Mouse (Mus musculus): Measurements from ENCODE around the gene Gm10203. TPM values are rescaled to one million over a fixed set of nuclear protein-coding genes. Genes with fewer than 3 reads are reported as not detected.
"Not testable (repeated sequence)": the region's sequence is repeated elsewhere in the genome, so short reads cannot be mapped to it uniquely, and the experiment has no call there.

The Gm10203 gene
- total RNA-seq, 2 experiments from 2014 or later, result not detected

DNA sequence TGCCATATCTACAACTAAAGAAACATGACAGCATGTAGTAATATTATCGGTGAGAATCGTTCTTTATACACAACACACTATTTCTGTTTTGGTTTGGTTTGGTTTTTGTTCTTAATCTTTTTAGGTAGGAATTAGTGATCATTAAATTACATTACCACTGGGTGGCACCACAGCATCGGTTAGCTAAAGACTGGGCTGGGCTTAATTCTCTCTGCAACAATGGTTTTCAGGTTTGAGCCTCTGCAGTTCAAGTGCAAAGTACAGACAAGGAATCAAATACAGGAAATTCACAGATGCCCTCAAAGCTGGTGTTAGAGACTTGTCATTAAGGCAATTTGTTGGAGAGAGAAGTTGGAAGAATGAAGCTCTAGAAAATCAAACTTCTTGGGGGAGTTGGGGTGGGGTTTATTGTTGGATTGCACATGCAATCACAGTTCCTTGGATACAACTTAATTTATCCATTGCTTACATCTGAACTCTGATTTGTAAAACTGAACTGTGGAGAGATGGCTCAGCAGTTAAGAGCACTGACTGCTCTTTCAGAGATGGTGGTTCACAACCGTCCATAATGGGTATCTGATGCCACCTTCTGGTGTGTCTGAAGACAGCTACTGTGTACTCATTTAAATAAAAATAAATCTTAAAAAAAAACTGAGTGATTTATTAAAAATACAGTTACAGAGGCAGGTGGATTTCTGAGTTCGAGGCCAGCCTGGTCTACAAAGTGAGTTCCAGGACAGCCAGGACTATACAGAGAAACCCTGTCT, 2.5 kb downstream of the Gm10203 start:
- intact Hi-C loops (cut with DNase I), result loop anchor here (1.0 kb wide), 1 partner anchor 243 kb away; no protein-coding TSS in a partner anchor
- DNase-seq, result peak; percentile 21 to 56

DNA sequence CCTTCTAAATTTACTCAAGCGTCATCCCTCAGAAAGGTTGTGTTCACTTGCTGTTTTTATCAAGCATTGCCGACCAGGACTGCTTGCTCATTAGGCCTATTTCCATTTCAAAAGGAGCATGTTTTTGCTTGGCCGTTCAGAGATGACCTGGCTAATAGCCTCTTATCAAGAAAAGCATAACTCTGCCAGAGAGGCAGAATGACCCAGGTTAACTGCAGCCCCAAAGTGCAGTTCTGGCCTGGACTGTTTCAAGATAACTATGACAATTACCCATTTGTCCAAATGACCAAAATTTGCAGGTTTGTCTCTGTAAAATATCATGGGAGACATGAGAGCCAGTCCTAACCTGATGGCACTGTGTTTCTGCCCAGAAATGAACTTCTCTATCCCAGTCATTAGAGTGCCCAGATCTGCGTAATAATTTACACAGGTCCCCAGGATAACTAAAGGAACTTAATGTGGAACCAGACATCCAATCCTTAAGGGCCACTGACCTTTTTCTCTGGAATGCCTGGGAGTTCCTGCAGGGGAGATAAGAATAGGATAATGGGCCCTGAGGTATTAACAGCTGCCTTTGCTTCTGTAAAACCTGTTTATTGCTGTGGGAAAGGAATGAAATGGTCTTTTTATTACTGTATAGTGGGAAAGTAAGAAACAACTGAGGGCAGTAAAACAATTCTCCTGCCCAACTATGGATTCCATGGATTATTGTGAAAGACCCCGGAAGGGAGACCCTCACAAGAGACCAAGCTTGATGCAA, 4.6 kb downstream of the Gm10203 start:
- intact Hi-C loops (cut with DNase I), result no loop called here

DNA sequence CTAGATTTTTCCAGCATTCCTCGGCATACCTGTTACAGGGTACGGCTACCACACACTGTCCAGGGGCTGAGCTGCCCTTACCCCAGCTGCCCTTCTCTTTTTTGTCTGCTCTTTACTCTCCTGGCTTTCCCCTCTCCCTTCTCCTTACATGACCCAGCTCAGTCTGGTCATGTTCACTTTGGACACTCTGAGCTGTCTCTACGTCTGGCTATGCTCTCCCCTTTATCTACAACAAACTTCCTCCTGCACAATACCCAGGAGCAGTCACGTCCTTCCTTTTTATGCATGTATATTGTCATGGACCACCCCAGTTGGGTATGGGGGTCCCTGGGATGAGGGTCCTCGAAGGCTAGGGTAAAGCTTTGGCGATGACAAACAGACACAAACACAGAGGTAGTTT, 5.7 kb downstream of the Gm10203 start:
- no peak for DNase-seq
- intact Hi-C loops (cut with DNase I), result no loop called here

More for the DNA sequence above, 4.6 kb downstream of the Gm10203 start:
- no peak for DNase-seq

DNA sequence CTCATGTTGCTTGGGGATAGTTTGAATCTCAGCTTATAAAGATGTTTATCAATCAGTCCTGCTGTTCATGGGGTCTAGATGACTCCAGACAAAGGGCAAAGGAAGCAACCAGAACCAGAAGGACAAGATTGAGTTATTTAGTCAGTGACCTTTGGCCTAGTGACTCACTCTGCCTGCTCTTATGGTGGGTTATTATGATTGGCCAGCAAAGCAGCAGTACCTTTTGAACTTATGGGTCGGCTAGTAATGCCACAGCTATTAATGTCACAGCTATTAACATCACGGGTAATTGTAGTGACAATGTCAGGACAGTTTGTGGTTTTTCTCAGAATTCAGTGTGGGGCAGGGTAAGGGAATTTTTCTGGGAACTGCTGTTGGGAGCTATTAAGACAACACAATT, 8.0 kb downstream of the Gm10203 start:
- intact Hi-C loops (cut with DNase I), result no loop called here
- DNase-seq, result no peak

DNA sequence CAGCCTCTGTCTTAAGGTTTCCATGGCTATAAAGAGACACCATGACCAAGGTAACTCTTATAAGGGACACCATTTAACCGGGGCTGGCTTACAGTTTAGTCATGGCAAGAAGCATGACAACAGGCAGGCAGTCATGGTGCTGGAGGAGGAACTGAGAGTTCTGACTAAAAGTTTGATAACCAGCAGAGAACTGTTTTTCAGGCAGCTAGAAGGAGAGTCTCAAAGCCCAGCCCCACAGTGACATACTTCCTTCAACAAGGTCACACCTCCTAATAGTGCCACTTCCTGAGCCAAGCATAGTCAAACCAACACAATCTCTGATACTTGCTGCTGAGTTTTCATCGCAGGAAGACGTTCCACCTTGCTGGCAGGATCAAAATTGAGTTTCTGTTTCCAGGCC, 9.0 kb downstream of the Gm10203 start:
- intact Hi-C loops (cut with DNase I), result no loop called here
- DNase-seq, result no peak

DNA sequence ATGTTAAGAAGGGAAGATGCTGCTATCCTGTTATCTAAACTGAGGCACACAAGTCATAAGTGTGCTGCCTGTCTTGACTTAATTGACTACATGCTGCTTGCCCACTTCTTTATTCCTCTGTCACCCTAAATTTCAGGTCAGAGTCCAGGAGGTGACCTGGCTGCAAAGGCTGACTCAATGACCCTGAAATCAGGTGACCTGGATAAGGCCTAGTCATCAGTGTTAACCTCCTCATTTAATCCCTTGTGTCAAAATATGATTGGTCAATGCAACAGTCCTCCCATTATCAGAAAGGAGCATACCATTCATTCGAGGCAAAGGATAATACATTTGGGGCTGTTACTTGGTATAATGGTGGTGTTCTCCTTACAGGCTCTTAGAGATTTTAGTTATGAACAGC, 9.5 kb downstream of the Gm10203 start, which contains the start of gene Etfbkmt:
Gene Etfbkmt (plus strand): TSS at position 379 of the 400 bp plus-strand sequence.
- intact Hi-C loops (cut with DNase I), result no loop called here
- DNase-seq, result no peak

DNA sequence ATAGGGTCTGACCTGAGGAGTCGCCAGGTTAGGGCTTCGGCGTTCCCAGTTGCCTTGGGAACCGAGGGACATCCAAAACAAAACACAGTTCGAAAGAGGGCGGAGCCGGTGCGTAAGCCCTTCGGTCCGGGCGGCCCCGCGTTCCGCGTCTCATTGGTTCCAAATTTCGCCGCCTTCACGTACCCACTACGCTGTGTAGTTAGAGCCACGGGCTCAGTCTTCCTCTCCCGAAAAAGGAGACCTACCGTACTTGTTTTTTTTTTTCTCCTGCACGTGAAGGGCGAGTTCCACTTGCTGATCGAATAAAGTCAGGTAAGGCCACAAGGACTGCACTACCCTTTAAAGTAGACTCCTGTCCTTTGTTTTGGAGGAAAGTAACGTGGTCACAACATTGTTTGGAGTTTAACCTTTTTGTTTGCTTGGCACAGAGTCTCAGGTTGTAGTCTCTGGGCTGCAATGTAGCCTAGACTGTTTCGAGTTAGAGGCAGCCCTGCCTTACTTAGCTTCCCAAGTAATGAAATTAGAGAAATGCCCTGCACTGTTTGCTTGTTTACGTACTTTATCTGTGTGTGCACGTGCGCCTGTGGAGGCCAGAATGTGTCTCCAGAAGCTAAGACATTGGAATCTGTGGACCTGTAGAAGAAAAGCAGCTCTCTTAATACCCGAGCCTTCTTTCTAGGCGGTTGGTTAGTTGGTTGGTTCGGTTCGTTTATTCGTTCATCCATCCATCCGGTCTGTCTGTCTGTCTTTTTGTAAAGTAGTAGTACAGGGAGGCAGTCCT, 11.6 kb downstream of the Gm10203 start:
- intact Hi-C loops (cut with DNase I), result no loop called here
- DNase-seq, result peak; percentile 82 to 88

DNA sequence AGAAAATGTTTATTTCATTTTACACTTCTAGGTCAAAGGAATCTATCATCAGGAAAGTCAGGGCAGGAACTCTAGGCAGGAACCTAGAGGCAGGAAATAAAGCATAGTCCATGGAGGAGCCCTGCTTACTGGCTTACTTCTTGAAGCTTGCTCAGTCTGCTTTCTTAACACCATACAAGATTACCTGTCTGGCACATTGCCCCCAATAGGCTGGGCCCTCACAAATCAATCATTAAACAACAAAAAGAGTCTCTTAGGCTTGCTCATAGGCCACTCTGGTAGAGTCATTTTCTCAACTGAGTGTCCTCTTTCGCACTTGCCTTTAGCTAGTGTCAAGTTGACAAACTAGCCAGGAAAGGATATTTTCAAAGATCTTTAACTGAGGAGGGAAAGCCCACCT, 15.2 kb downstream of the Gm10203 start:
- intact Hi-C loops (cut with DNase I), result loop anchor here (2.0 kb wide), 1 partner anchor 18 kb away; no protein-coding TSS in a partner anchor
- no peak for DNase-seq

DNA sequence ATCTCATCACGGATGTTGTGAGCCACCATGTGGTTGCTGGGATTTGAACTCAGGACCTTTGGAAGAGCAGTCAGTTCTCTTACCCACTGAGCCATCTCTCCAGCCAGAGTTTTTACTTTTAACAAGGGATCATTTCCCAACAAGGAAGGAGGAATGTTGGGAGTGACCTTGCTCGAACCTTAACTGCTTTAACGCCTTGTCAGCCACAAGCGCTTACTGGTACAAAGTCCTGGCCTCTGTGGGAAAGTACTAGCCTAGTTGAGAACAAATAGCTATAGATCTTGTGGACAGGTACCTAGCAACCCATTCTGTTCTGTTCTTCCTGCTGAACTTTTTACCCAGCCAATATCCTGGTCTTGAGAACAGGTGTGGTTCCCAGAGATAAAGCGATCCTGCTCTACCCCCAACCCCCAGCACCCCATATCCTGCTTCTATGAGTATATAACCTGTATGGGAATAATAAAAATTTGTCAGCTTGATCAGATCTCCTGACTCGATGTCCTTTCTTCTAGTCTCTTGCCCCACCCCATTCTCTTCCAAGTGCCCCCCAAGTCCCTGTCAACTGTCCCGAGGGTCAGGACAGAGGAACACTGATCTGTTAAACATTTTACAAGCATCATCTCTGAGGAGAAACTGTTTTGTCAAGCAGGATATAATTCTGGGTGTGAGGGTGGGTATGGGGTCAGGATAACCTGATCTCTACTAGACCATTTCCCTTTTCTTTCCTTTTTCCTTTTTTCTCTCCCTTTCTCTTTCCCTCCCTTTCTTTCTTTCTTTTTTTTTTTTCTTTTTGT, 18.7 kb downstream of the Gm10203 start:
- intact Hi-C loops (cut with DNase I), result no loop called here
- no peak for DNase-seq

DNA sequence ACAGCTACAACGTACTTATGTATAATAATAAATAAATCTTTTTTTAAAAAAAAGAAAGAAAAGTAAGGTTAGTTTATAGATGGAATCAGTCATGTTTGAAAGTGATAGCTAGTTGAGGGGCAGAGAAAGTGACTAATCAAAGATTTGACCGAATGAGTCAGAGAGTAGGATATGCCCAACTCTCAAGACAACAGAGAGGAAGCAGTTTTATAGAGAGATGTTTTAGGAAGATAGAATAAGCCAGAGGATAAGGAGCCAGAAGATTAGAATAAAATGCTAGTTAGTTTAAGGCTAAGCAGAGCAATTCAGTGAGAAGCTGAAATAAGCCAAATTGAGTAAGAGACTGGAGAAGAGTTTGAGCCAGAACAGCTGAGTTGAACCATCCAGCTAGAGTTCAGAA, 22.1 kb downstream of the Gm10203 start:
- no peak for DNase-seq
- intact Hi-C loops (cut with DNase I), result no loop called here

DNA sequence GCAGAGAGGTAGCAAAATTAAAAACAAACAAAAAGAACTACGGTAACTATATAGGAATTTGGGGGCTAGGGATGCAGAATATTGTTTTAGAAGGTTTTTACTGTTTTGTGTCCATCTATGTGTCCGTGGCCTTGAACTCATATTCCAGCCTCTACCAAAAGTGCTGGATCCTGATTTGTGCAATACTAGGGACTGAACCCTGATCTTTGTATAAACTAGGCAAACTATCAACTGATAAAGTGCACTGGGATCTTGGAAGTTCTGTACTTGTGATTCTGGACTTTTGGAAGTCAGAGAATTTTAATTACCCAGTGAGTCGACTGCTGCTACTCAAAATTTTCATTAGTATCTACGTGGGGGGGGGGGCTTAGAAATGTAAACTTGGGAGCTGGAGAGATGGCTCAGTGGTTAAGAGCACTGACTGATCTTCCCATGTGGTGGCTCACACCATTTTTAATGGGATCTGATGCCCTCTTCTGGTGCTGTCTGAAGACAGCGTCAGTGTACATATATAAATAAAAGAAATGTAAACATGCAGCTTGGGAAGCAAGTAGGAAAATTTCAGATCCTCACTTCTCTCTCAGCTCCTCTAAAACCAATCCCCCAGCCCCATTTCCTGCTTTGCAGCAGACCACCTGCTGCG, 23.6 kb downstream of the Gm10203 start:
- DNase-seq, result no peak
- intact Hi-C loops (cut with DNase I), result no loop called here

DNA sequence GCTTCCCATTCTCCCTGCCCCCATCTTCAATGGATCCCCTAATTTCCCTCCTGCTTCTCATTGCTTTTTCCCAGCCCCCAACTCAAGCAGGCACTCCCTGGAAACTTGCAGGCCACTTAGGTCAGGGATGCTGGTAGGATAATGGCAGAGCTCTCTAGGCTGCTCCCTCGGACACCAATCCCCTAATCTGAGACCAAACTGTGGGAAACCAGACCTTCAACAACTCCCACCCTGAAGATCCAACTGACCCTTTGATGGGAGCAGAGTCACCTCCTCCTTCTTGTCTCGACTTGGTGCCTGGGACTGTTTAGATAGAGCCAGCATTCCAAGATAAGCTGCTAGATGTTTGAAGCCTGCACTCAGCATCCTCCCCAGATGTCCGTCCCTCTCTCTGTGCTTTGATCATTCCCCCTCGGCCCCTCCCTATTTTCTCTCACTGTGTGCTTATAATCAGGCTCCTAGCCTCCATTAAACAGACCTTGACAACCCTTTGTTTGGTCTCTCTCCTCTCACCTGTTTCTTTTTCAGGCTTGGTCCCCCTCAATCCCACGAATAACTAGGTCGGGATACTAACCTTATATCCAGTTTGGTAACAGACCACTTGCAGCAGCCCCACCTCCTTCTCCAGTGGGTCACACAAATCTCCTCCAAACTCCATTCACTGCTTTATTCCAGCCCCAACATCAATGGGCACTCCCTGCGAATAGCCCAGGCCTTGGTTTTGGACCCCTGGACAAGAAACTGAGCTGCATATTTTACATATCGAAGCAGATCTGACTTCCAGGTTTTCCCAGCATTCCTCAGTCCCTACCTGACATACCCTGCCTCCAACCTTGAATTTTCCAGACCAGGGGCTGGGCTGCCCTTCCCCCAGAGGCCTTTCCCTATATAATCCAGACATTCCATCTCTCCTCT, 24.4 kb downstream of the Gm10203 start:
- intact Hi-C loops (cut with DNase I), result no loop called here
- no peak for DNase-seq

DNA sequence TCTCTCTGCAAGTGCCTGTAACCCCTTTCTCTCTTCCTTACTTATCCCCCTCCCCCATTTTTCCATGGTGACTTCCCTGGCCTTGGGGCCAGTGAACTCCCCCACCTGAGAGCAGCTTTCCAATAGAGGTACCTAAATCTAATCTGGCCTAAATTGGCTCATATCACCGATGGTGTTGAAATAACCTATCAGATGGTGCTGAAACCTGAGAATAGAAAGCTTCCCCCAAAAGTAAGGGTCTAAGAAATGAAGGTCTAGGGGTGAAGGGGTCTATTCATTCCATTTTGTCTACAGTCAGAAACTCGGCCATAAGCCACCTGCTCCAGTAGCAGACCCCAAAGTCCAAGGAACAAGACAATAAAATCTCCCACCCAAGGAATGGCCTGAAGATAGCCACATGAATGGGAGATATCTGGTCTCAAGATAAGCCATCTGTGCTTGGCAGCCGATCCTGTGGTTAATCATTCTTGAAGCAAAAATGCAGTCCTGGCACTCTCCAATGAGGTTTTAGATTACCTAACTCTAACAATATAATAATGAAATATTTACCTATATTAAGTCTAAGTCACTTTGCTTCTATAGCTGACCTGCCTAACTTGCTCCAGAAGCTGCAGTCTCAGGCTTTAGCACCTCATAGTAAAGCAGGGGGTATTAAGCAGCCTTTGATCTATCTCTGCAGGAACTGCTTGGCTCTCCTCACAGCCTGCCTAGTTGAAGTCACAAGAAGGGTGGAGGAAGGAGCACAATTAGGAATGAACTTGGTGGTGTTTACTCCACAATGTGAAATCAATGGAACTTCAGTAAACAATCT, 25.3 kb downstream of the Gm10203 start:
- no peak for DNase-seq
- intact Hi-C loops (cut with DNase I), result no loop called here

DNA sequence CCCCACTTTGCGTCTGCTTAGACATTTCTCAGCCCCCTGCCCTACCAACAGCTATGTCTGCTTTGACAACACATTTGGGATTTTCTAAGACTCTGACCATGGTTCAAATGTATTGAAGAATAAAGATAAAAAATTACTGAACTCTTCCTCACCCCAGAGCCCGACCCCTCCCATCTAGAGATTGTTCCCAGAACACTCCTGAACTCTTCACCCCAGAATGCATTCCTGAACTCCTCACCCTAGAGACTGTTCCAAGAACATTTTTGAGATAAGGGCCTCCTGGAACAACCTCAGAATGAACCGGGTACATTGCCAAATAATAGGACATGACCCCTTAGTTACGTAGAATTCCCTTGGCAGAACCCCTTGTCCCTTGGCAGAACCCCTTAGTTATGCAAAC, 37.1 kb downstream of the Gm10203 start:
- peak in 1 of 2 experiments; percentile 28 for DNase-seq
- intact Hi-C loops (cut with DNase I), result not testable (repeated sequence)

DNA sequence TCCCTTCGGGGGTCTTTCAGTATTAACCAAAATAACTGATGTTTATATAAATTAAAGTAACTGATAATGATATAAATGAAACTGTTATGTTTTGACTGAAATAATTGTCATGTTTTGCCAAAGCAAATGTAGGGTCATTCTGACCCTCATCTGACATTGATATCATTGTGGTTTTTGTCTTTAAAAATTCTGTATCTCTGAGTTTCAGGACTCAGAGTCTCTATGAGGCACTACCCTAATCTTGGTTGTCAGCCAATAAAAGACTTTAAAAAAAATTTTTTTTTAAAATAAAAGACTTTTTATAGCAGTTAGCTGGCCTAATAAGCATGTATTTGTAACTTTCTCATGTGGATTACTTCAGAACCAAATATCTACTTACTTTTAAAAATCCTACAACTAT, 37.7 kb downstream of the Gm10203 start:
- intact Hi-C loops (cut with DNase I), result no loop called here
- DNase-seq, result no peak

DNA sequence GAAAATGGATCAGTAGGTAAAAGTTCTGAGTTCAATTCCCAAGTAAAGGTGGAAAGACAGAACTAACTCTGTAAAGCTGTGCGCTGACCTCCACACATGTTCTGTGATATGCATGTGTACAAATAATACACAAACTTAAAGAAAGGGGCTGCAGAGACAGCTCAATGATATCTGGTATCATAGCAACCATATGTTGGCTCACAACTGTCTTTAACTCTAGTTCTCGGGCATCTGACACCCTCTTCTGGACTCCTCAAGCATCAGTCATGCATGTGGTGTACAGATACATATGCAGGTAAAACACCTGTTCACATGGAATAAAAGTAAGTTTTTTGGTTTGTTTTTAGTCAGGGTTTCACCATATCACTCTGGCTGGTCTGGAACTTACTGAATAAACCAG, 38.5 kb downstream of the Gm10203 start:
- intact Hi-C loops (cut with DNase I), result no loop called here
- DNase-seq, result no peak

DNA sequence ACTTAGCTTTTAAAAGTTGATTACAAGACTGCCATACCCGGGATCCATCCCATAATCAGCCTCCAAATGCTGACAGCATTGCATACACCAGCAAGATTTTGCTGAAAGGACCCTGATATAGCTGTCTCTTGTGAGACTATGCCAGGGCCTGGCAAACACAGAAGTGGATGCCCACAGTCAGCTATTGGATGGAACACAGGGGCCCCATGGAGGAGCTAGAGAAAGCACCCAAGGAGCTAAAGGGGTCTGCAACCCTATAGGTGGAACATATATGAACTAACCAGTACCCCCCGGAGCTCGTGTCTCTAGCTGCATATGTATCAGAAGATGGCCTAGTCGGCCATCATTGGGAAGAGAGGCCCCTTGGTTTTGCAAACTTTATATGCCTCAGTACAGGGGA, 40.0 kb downstream of the Gm10203 start:
- DNase-seq; intact Hi-C loops (cut with DNase I): not testable (repeated sequence)

Data from heart, postnatal 14 days (tissue).